Mouse (Mus musculus) MN1 (cell line): ENCODE measurements around the gene Cacna1c.

Experiments
- DNase-seq: peaks from one replicate; pipeline ENCODE4 v3.0.0-alpha.2; 2016; ENCODE audit warnings: low spot score

The Cacna1c gene

DNA sequence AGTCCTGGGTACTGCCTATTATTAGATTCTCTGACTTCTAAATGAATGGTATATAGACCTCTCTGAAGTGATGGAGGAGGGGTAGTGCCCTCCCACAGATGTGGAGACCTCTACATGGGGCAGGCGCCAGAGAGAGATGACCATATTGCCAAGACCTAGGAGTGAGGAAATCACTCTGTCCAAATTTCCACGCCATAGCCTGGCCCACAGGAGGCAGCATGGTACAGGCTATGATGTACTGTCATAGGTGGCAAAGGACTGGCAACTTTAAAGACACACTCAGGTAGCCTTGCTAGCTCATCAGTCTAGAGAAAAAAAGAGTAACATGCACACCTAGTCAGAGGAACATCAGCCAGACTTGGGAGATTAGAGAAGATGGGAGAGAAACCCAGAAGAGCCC, 347.6 kb downstream of the Cacna1c start:
- DNase-seq = no peak

DNA sequence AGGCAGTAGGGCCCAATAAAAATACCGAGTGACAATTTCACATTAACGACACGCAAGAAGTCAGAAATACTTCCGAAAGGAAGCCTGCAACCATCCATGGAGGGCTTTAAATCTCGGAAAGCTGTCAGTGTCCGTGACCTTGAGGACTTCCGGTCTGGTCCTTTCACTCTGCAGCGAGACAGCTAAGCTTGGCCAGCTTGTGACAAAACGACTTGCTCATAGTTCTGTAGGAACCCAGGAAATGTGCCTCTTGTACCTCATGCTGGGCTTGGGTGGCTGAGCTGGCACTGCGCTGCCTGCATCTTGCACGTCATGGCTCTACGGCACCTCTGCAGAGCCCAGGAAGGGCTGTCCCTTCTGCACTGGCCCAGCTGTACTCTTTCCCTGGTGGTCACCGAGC, 348.5 kb downstream of the Cacna1c start:
- no peak for DNase-seq

- DNase-seq = peak; percentile 62
Measured at GRCm38 (mm10) chr6:118845829-118846228, 350.4 kb downstream of the Cacna1c start.

GRCm38 (mm10) chr6:118845180-118845579, 351.0 kb downstream of the Cacna1c start:
- DNase-seq = no peak

GRCm38 (mm10) chr6:118843566-118843965, 352.7 kb downstream of the Cacna1c start:
- DNase-seq = no peak

DNA sequence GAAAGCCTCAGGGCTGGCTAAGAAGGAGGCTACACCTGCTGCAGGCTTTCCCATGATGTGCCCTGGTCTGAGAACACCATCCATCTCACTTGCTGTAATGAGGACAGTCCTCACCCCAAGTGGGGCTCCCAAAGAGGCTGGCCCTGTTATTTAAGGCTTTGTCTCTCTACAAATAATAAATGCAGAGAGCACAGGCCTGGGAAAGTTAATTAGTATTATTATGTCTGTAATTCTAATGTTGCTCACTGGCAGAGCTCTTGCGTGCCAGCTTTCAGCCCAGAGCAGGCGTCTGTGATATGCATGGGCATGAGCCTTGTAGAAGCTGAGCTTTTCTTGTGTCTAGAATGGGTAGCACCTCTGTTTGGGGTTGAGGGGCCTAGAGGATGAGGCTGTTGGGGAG, 354.3 kb downstream of the Cacna1c start:
- DNase-seq = no peak

DNA sequence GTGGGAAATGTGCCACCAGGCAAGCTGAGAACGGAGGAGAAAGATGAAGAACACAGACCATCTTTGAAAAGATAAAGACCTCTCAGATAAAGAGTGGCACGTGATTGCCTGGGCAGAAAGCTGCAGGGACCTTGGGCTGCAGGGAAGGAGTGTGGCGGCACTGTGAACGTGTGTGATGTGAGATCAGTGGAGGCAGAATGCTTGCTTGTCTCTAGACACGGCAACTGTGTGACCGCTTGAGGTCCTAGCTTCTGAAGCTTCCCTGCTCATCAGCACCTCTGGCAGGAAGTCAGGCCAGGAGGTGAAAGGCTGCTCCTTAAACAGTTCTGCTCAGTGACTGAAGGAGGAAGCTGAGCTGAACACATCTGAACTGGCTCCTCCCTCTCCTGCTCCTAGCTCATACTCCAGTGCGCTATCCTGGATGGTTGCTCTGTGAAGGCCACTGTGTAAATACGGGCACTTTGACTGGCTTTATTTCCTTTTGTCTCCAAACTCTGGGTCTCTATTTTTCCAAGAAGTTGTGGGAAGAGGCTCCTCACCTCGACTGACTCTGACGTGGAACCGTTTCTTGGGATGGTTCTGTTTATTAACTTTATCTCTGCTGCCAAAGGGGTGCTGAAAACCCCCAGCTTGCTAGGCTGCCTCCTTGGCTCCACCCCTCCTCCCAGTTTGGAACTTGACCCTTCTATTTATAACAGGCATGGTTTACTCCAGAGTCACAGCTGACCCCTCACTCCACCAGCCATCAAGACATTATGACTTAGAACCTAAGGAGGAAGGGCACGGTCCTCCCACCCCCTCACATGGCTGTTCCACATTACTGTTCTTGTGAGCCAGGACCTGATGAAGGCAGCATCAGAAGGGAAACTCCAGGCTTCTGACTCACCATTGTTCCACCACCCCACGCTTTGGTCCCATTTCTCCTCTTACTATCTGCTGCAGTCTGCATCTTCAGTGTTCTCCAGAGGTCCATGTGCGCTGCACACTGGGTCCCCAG, 357.0 kb downstream of the Cacna1c start:
- DNase-seq = peak; percentile 25

DNA sequence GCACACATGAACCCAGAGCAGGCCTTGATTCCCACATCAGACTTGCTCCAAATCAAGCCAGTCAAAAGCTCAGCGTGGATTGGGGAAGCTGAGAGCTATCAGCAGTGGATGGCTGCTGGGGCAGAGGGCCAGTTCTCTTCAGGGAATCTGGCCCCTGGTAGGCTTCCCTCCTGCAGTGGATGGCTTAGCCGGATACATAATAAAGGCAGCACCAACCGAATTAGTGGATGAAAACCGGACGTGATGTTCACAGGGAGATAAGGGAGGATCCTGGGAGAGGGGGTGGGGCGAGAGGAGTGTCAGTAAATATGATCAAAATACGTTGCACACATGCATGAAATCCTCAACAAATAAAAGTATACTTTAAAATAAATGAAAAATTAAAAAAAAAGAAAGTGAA, 359.5 kb downstream of the Cacna1c start:
- peak; percentile 14 for DNase-seq

DNA sequence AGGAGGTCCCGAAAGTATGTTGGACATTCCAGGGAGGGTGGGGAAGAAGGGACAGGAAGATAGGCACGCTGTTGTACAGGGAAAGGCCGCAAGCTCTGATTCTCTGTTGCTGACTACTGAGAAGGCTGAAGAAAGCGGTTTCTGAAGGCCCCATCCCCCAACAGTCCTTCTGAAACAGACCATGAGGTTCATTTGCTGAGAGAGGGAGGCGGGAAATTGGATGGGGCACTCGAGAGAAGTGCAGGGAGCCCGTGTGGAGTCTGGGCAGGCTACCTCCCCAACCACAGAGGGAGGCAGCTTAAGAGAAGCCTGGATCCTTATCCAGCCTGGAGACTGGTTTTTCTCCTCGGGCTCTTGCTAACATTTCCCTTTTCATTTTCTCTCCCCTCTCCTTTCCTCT, 362.2 kb downstream of the Cacna1c start:
- DNase-seq = no peak

- no peak for DNase-seq
Measured at GRCm38 (mm10) chr6:118833049-118833448, 363.2 kb downstream of the Cacna1c start.

DNA sequence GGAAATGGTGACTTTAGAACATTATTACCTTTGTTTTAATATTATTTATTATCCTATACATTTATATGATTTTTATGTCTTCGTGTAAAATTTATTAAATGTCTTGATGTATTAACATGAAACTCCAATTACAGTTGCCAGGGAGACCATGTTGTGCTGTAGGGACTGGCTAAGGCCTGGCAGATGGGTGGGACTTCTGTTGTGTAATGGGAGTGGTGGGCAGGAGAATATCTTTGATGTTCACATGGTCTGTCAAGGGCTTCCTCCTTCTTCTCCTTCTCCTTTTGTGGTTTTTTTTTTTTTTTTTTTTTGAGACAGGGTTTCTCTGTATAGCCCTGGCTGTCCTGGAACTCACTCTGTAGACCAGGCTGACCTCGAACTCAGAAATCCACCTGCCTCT, 363.6 kb downstream of the Cacna1c start:
- DNase-seq = no peak

GRCm38 (mm10) chr6:118830851-118831250, 365.4 kb downstream of the Cacna1c start:
- no peak for DNase-seq

- DNase-seq = no peak
Measured at GRCm38 (mm10) chr6:118828187-118828586, 368.0 kb downstream of the Cacna1c start.

DNA sequence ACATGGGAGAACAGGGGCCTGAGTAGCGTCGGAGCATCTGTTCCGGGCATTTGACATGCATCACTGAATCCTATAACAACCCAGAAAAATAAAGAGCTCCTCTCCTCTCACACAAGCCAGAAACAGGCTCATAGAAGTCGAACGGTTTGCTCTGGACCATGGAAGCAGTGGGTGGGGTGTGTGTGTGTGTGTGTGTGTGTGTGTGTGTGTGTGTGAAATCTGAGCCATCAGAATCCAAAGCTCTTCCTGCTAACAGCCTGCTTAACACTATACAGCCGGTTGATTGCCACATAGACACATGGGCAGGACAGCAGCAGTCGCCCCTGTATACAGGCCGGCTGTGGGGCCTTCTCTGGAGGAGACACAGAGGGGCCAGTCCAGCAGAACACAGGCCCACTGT, 368.7 kb downstream of the Cacna1c start:
- peak; percentile 23 for DNase-seq

- no peak for DNase-seq
Measured at GRCm38 (mm10) chr6:118825400-118825871, 370.8 kb downstream of the Cacna1c start.

DNA sequence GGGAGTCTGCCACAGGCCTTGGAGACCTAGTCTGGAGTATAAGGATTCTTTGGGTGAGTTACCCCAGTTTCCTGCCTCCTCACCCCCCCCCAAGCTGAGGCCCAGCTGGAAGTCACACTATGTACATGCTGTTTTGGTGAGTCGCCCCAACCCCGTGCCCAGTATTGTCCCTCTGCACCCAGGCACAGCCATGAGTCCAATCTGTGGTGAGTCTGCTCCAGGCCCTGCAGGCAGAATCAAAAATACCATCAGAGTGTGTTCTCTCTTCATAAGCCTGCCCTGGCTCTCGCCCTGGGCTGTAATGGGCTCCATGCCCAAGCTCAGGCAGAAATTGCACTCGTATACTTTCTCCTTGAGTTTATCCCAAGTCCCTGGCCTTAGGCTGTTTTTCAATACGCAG, 374.7 kb downstream of the Cacna1c start:
- no peak for DNase-seq

- DNase-seq = no peak
Measured at GRCm38 (mm10) chr6:118819657-118820056, 376.6 kb downstream of the Cacna1c start.

DNA sequence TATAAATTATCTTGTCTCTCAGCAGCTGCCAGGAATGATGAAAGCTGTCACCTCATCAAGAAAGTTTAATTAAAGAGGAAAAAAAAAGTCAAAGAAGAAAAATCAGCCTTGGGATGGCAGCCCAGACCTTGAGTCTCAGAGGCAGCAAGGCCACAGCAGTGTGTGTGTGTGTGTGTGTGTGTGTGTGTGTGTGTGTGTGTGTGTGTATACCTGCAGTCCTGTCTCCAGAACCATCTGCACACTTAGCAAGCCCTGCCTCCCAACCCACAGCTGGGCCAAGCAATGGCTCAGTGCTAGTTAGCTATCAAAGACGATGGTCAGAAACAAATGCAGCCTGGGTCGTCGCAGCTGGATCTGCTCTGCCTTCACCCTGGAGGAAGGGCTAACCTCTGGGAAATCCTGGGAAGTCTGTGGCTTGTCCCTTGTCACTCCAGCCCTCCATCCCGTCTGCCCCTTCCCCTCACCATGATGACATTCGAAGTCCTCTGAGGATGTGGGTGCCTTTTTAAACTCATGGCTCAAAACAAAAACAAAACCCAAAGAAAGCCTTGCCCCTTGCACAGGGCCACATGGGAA, 378.2 kb downstream of the Cacna1c start:
- no peak for DNase-seq

- no peak for DNase-seq
Measured at GRCm38 (mm10) chr6:118816253-118816652, 380.0 kb downstream of the Cacna1c start.

DNA sequence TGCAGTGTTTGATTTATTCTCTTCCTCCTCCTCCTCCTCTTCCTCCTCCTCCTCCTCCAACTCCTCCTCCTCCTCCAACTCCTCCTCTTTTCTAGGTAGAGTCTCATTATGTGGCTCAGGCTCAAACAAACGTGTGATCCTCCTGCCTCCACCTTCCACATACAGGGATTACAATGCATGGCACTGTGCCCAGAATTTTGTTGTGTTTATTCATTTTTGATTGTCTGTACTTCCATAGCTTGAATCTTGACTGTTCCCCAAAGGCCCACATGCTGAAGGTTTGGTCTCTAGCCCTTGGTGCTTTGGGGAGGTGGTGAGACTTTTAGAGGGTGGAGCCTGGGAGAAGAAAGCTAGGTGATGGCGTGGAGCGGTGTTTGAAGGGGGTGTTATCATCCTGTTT, 383.7 kb downstream of the Cacna1c start:
- DNase-seq = no peak

GRCm38 (mm10) chr6:118812007-118812406, 384.2 kb downstream of the Cacna1c start:
- DNase-seq = no peak

GRCm38 (mm10) chr6:118810834-118811233, 385.4 kb downstream of the Cacna1c start:
- no peak for DNase-seq

DNA sequence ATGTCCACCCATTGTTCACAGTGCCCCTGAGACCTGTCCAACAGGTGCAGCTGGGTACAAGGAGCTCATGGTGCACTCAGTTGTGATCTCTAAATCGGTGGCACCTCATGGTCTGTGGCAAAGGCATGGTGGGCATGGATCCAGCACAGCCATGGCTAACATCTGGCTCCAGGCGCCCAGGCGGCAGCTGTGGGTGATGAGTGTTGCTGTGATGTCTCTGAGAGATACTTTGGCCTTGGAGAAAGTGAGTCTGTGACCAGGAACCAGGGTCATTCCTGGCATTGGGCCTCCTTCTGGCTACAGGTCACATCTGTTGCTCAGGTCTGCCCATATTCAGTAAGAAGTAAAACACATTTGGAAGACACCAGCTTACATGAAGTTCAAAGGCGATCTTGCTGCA, 391.1 kb downstream of the Cacna1c start:
- DNase-seq = no peak
